Mouse (Mus musculus) midbrain, embryonic 14.5 days (tissue): ENCODE results near the gene Nsun4. TPM values are rescaled to one million over a fixed set of nuclear protein-coding genes. Genes with fewer than 3 reads are reported as not detected.

ENCODE experiments used
- ATAC-seq: fragments of 200-750 bp; cut with Nextera tagmentation; 2 replicates; pipeline ENCODE4 v1.8.0; 2017; ENCODE audit warnings: moderate number of reproducible peaks, moderate library complexity; ENCODE audit not compliant: low FRiP score, low TSS enrichment
- DNase-seq: peaks from one replicate; pipeline ENCODE4 v3.0.0-alpha.2; 2015
- H3K27ac ChIP-seq: fragments of 300-500 bp; sonication (generic); replicated peaks from 2 replicates; pipeline ENCODE4 v1.5.1; 2014; ENCODE audit warnings: mild to moderate bottlenecking, low read depth, low read length, moderate library complexity
- H3K27me3 ChIP-seq: fragments of 300-500 bp; sonication (generic); 2 replicates; pipeline ENCODE4 v1.6.1; 2014; ENCODE audit warnings: low read length, control low read depth, mixed read lengths; ENCODE audit not compliant: control insufficient read depth, insufficient read depth
- H3K36me3 ChIP-seq: fragments of 300-500 bp; sonication (generic); 2 replicates; pipeline ENCODE4 v1.6.1; 2014; ENCODE audit warnings: low read length, control low read depth; ENCODE audit not compliant: control insufficient read depth, insufficient read depth
- H3K4me1 ChIP-seq: fragments of 300-500 bp; sonication (generic); 2 replicates; pipeline ENCODE4 v1.6.1; 2014; ENCODE audit warnings: mild to moderate bottlenecking, antibody characterized with exemption, low read length, control low read depth; ENCODE audit not compliant: control insufficient read depth, insufficient read depth
- H3K4me2 ChIP-seq: fragments of 300-500 bp; sonication (generic); 2 replicates; pipeline ENCODE4 v1.6.1; 2014; ENCODE audit warnings: mild to moderate bottlenecking, low read length, moderate library complexity
- H3K4me3 ChIP-seq: fragments of 300-500 bp; sonication (generic); replicated peaks from 2 replicates; pipeline ENCODE4 v1.5.1; 2014; ENCODE audit warnings: low read depth, low read length
- H3K9ac ChIP-seq: fragments of 300-500 bp; sonication (generic); replicated peaks from 2 replicates; pipeline ENCODE4 v1.6.1; 2014; ENCODE audit warnings: mild to moderate bottlenecking, low read length, moderate library complexity
- H3K9me3 ChIP-seq: fragments of 300-500 bp; sonication (generic); 2 replicates; pipeline ENCODE4 v1.6.1; 2016; ENCODE audit warnings: low read length, control low read depth, mixed read lengths; ENCODE audit not compliant: control insufficient read depth
- WGBS: fragments of 180-500 bp; shearing (Covaris S2); extraction: QIAGEN DNeasy Blood & Tissue Kit; methylation state at CpG from one replicate; pipeline ENCODE4 v1.1.7; 2014; 5-methylcytosine and 5-hydroxymethylcytosine counted together
- polyA plus RNA-seq: library from polyadenylated mRNA; unstranded; fragments of >200 nt; fragmentation: Nextera tagmentation; extraction: Ambion mirVana; gene quantifications from 2 replicates; pipeline ENCODE4 v1.2.1, GENCODE M21; 2014

Gene Nsun4
- polyA plus RNA-seq, 1 experiment from 2014 or later = 13.6 TPM

GRCm38 (mm10) chr4:116001206-116001605 lies 52.5 kb downstream of the Nsun4 start:
- no peak overlapping the region for H3K9ac ChIP-seq
- 66% methylated on average over 4 of the region's 4 CpGs for WGBS
- no peaks in the 10 kb centered on the region for H3K4me1 ChIP-seq
- H3K36me3 ChIP-seq = no peaks in the 10 kb centered on the region; the same call in 1 of the 2 replicates
- no peak overlapping the region for H3K4me2 ChIP-seq
- H3K9me3 ChIP-seq = no peaks in the 10 kb centered on the region
- H3K4me3 ChIP-seq = no peak overlapping the region
- DNase-seq = peak; percentile 40
- no peak for ATAC-seq
- H3K27me3 ChIP-seq = no peaks in the 10 kb centered on the region
- no peak overlapping the region for H3K27ac ChIP-seq

DNA sequence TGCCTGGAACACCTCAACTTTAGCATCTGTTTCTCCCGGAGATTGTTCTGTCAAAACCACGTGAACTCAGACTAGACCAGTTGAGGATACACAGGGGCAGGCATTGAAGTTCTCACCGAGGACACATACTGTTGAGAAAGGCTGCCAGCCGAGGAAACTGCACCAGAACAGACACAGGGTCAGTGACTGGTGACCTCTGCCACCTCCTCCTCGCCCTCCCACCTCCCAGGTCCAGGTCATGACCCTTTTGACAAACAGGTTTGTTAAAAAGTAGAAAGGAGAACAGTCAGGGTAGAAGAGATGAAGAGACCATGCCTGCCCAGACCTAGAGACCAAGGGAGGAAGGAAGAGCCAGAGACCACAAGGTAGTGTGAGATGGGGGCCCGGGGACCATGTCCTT lies 53.0 kb downstream of the Nsun4 start:
- DNase-seq (no peak), ATAC-seq (no peak)
- Histone ChIP-seq H3K4me2 (no peak overlapping the region), H3K9me3 (no peaks in the 10 kb centered on the region), H3K9ac (no peak overlapping the region), H3K27me3 (no peaks in the 10 kb centered on the region), H3K4me3 (no peak overlapping the region), H3K36me3 (no peaks in the 10 kb centered on the region; the same call in 1 of the 2 replicates), H3K4me1 (no peaks in the 10 kb centered on the region), H3K27ac (no peak overlapping the region)
- 53% methylated on average over 6 of the region's 6 CpGs for WGBS

DNA sequence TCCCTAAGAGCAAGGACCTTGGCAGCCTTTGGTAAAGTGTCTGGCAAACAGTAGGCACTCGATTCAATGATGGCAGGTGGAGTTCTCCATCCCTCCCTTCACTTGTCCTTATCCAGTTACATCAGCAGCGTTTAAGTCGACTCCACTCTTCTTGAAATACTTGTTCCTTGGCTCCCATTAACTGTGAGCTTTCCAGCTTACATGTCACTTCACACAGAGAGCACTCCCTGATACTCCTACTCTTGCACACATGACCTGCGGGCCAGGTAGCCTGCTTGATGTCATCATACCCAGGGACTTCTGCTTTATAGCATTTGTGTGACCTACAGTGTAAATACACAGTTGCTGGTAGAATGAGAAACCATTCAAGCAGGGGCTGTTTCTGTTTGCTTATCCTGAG lies 56.9 kb downstream of the Nsun4 start:
- Histone ChIP-seq H3K9ac (no peak overlapping the region), H3K27ac (no peak overlapping the region), H3K4me1 (no peaks in the 10 kb centered on the region), H3K4me2 (no peak overlapping the region), H3K36me3 (no peaks in the 10 kb centered on the region), H3K4me3 (no peak overlapping the region), H3K27me3 (no peaks in the 10 kb centered on the region), H3K9me3 (no peaks in the 10 kb centered on the region)
- WGBS = 83% methylated on average over 4 of the region's 4 CpGs
- ATAC-seq (no peak), DNase-seq (no peak)

DNA sequence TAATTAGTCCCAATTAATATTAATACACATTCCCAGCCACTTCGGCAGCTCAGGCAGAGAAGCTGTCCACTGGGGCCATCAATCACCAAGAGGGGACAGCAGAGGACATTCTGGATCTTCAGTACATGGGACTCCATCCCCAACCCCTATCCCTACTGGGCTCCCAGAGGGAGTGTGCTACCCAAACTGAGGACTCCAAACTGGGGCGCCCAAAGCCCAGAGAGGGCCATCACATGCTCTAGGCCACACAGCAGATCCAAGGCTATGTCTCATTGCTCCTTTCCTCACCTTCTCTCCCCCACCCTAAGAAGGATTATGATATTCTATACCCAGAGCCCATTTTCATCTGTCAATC lies 58.3 kb downstream of the Nsun4 start:
- H3K27ac ChIP-seq = no peak overlapping the region
- no peaks in the 10 kb centered on the region for H3K27me3 ChIP-seq
- WGBS = 65% methylated on average over 2 of the region's 2 CpGs
- H3K4me3 ChIP-seq = no peak overlapping the region
- H3K36me3 ChIP-seq = no peaks in the 10 kb centered on the region
- DNase-seq (no peak), ATAC-seq (no peak)
- H3K9ac ChIP-seq = no peak overlapping the region
- H3K4me2 ChIP-seq = no peak overlapping the region
- H3K9me3 ChIP-seq = no peaks in the 10 kb centered on the region
- H3K4me1 ChIP-seq = no peaks in the 10 kb centered on the region

- DNase-seq = no peak
- Histone ChIP-seq H3K27me3 (no peaks in the 10 kb centered on the region), H3K36me3 (no peaks in the 10 kb centered on the region), H3K4me1 (no peaks in the 10 kb centered on the region), H3K9ac (no peak overlapping the region), H3K4me2 (no peak overlapping the region), H3K4me3 (no peak overlapping the region), H3K27ac (no peak overlapping the region), H3K9me3 (no peaks in the 10 kb centered on the region)
- WGBS = 91% methylated on average over 16 of the region's 16 CpGs
- no peak; the same call in 1 of the 2 replicates for ATAC-seq
Observed at GRCm38 (mm10) chr4:115994662-115995375, 58.9 kb downstream of the Nsun4 start.

- Histone ChIP-seq H3K4me2 (no peak overlapping the region), H3K4me1 (no peaks in the 10 kb centered on the region), H3K36me3 (no peaks in the 10 kb centered on the region), H3K27me3 (0 out of 2 replicates have a peak, but pooled peaks cover 4% of the 10 kb centered on the region), H3K9ac (no peak overlapping the region), H3K4me3 (no peak overlapping the region), H3K9me3 (no peaks in the 10 kb centered on the region), H3K27ac (no peak overlapping the region)
- WGBS = 85% methylated on average over 7 of the region's 7 CpGs
- no peak for DNase-seq
- no peak for ATAC-seq
Observed at GRCm38 (mm10) chr4:115989382-115989781, 64.3 kb downstream of the Nsun4 start.

DNA sequence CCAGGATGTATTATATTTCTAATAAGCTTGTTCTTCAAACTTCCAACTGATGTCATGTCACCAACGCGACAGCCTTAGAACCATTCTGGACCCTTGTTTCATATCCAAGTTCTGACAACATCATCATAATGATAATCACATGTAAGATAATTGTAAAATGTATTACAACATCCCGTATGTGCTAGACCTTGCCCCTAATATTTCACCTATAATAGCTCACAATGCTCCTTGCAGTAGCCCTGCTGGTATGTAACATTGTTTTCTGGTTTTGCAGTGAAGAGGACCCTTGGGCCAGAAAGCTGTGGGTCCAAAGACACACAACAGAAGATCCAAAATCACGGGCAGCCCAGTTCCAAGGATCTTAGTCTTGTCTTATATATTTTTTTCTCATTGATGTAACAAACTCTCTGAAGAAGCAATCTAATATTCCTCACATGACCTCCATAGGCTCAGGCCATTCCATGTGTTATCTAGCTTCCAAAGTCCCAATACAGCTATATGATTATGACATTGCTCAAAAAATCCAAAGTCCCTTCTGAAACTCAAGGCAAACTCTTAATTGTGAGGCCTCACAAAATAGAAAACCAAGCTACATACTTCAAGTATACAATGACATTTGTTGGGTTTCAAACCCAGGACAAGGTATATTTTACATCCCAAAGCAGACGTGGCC lies 65.7 kb downstream of the Nsun4 start:
- H3K27ac ChIP-seq = no peak overlapping the region
- DNase-seq (no peak), ATAC-seq (no peak)
- no peak overlapping the region for H3K4me2 ChIP-seq
- H3K27me3 ChIP-seq = 0 out of 2 replicates have a peak, but pooled peaks cover 11% of the 10 kb centered on the region
- WGBS = 81% methylated on average over 5 of the region's 5 CpGs
- H3K36me3 ChIP-seq = no peaks in the 10 kb centered on the region
- no peak overlapping the region for H3K9ac ChIP-seq
- H3K4me3 ChIP-seq = no peak overlapping the region
- H3K4me1 ChIP-seq = no peaks in the 10 kb centered on the region
- H3K9me3 ChIP-seq = no peaks in the 10 kb centered on the region

GRCm38 (mm10) chr4:115987436-115987835 lies 66.2 kb downstream of the Nsun4 start:
- Histone ChIP-seq H3K9ac (no peak overlapping the region), H3K4me2 (no peak overlapping the region), H3K27ac (no peak overlapping the region), H3K4me3 (no peak overlapping the region), H3K27me3 (0 out of 2 replicates have a peak, but pooled peaks cover 11% of the 10 kb centered on the region), H3K36me3 (no peaks in the 10 kb centered on the region), H3K9me3 (no peaks in the 10 kb centered on the region), H3K4me1 (no peaks in the 10 kb centered on the region)
- 89% methylated on average over 1 of the region's 1 CpGs for WGBS
- DNase-seq (no peak), ATAC-seq (no peak)

- ATAC-seq = no peak
- Histone ChIP-seq H3K9ac (no peak overlapping the region), H3K36me3 (no peaks in the 10 kb centered on the region), H3K9me3 (no peaks in the 10 kb centered on the region), H3K4me3 (no peak overlapping the region), H3K27ac (no peak overlapping the region), H3K4me2 (no peak overlapping the region), H3K27me3 (peaks cover 26% of the 10 kb centered on the region), H3K4me1 (peaks cover 3% of the 10 kb centered on the region; the same call in 1 of the 2 replicates)
- whole genome bisulfite sequencing = 49% methylated on average over 8 of the region's 8 CpGs
- no peak for DNase-seq
Observed at GRCm38 (mm10) chr4:115984967-115985366, 68.7 kb downstream of the Nsun4 start.
